Mouse (Mus musculus): ENCODE results near the gene Rnf2. TPM values are rescaled to one million over a fixed set of nuclear protein-coding genes. Genes with fewer than 3 reads are reported as not detected.

Gene Rnf2
- polyA plus RNA-seq, 1 experiment from 2014 or later, result 74.3 TPM

DNA sequence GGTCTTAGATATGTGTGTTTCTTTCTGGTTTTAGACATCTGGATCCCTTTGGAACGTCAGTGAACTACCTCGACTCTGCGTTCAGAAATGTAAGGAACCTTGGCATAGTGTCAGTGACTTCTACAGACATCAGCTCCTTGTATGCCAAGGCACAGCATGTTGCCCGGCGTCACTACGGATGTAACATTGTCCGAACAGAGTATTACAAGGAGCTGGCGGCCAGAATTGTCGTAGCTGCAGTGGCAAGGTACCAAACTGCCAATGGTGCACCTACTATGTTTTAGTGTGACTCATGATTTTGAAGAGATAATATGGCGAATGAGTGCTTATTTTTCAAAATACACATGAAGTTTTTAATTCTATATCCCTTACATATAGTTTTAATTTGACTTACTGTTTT lies 50.9 kb downstream of the Rnf2 start:
- H3K9me3 ChIP-seq (replicated peaks; ENCODE audit: low read length), result no peaks in the 10 kb centered on the region
- TF ChIP-seq CTCF (IDR thresholded peaks at IDR 0.05; ENCODE audit: low read depth), result no peak
- 94% methylated on average over 10 of the region's 10 CpGs for WGBS
- no peak overlapping the region for H3K4me2 ChIP-seq (ENCODE audit: low read length)
- no peaks in the 10 kb centered on the region for H3K27me3 ChIP-seq (ENCODE audit: insufficient read depth, low read length)
- H3K27ac ChIP-seq, result no peak overlapping the region
- no peak for DNase-seq (ENCODE audit: low spot score)
- peaks cover 56% of the 10 kb centered on the region for H3K36me3 ChIP-seq (ENCODE audit: insufficient read depth, low read length)
- H3K9ac ChIP-seq (ENCODE audit: low read depth, low read length), result no peak overlapping the region
- no peak overlapping the region for H3K4me3 ChIP-seq (replicated peaks; ENCODE audit: low read depth, low read length)
- ATAC-seq (replicated peaks; ENCODE audit: low FRiP score, low read depth), result no peak
- no peaks in the 10 kb centered on the region for H3K4me1 ChIP-seq (replicated peaks; ENCODE audit: insufficient read depth, low read length)

DNA sequence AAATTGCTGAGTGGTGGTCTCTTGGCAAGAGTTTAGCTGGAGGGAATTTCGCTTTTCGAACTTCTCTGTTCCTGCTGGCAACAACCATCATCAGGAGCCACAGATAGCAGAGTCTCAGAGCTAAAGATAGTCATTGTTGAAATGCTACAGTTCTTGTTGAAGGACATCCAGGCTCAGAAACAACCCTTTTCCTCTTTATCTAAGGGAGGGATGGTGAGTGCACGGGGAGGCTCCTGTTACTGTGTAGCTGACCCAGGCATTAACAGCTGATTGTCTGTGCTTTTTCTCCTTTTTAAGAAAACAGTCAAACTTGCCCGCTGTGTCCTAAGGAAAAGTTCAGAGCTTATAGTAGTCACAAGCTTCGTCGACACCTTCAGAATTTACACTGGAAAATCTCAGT lies 65.3 kb downstream of the Rnf2 start:
- ATAC-seq (replicated peaks; ENCODE audit: low FRiP score, low read depth) (no peak), DNase-seq (ENCODE audit: low spot score) (no peak)
- Histone ChIP-seq H3K27me3 (ENCODE audit: insufficient read depth, low read length) (no peaks in the 10 kb centered on the region), H3K9me3 (replicated peaks; ENCODE audit: low read length) (no peaks in the 10 kb centered on the region), H3K9ac (ENCODE audit: low read depth, low read length) (no peak overlapping the region), H3K4me2 (ENCODE audit: low read length) (no peak overlapping the region), H3K4me3 (replicated peaks; ENCODE audit: low read depth, low read length) (no peak overlapping the region), H3K27ac (no peak overlapping the region), H3K4me1 (replicated peaks; ENCODE audit: insufficient read depth, low read length) (no peaks in the 10 kb centered on the region), H3K36me3 (ENCODE audit: insufficient read depth, low read length) (peaks cover 40% of the 10 kb centered on the region)
- 91% methylated on average over 6 of the region's 6 CpGs for WGBS
- no peak for TF ChIP-seq CTCF (IDR thresholded peaks at IDR 0.05; ENCODE audit: low read depth)

DNA sequence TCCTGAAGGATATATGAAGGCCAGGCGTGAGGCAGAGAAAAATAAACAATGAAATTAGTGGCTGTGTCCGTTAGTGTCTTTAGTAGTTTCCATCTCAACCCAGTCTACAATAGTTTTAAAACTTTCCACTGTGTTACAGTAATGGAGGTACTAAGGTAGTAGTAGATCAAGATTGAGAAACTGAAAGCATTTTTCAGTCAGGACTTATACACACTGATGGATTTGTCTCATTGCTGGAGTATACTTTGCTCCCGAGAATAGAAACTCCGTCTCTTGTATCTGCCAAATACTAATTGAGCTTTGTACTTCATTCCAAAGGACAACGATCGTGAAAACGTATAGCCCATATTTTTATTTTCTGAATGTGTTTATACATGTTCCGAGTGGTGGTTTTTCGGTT lies 71.4 kb downstream of the Rnf2 start:
- no peak for ATAC-seq (replicated peaks; ENCODE audit: low FRiP score, low read depth)
- peak overlapping the region; percentile 79 for H3K4me3 ChIP-seq (replicated peaks; ENCODE audit: low read depth, low read length)

DNA sequence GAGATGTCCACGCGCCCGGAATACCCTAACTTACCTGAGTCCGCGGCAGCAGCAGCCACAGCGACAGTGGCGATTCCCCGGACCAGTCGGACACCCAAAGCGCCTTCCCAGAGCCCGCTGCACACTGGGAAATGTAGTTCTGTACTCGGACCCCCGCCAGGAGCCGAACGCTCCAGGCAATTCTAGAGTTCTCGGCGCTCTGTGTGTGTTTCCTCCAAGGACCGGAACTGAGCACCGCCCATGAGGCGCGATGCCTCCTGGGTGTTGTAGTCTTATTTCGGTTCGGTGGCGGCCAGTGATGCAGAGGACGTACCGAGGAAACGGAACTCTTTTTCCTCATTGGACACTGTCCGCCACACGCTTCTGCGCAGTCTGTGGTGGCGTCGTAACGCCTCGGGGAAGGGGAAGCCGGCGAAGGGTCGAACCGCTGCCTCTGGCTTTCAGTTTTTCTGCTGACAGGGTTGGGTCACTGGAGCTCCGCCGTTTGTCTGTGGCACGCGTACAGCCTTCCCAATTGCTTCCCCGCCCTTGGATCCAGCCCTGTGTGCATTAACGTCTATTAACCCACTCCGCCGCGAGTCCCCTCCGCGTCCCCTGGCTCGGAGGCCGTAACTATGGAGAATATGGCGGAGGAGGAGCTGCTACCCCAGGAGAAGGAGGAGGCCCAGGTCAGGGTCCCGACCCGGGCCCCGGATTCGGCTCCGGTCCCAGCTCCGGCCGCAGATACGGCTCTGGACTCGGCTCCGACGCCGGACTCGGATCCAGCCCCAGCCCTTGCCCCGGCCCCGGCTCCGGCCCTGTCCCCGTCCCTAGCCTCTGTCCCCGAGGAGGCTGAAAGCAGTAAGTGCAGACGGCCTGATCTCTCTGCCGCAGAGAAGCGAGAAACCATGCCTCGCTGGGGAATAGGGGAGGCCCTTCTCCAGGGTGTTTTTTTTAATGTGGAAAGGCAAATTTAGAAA lies 72.2 kb downstream of the Rnf2 start, which contains the start of the genes Swt1 and Trmt1l:
Swt1 (minus strand) TSS at position 193 of the 959 bp plus-strand sequence.
Trmt1l (plus strand) TSS at position 280 of the 959 bp plus-strand sequence.
- Histone ChIP-seq H3K27ac (peak within 1 kb of the TSS; percentile 97), H3K36me3 (ENCODE audit: insufficient read depth, low read length) (no peaks in the 10 kb centered on the region), H3K9ac (ENCODE audit: low read depth, low read length) (peak within 1 kb of the TSS; percentile 88), H3K4me3 (replicated peaks; ENCODE audit: low read depth, low read length) (peak within 1 kb of the TSS; percentile 79), H3K9me3 (replicated peaks; ENCODE audit: low read length) (no peaks in the 10 kb centered on the region), H3K4me2 (ENCODE audit: low read length) (peak within 1 kb of the TSS; percentile 59), H3K27me3 (ENCODE audit: insufficient read depth, low read length) (no peaks in the 10 kb centered on the region), H3K4me1 (replicated peaks; ENCODE audit: insufficient read depth, low read length) (peaks cover 6% of the 10 kb centered on the region; the same call in 1 of the 2 replicates)
- under 1% methylated on average over 74 of the region's 74 CpGs for WGBS
- peak; percentile 99 for ATAC-seq (replicated peaks; ENCODE audit: low FRiP score, low read depth)
- no peak for TF ChIP-seq CTCF (IDR thresholded peaks at IDR 0.05; ENCODE audit: low read depth)
- DNase-seq (ENCODE audit: low spot score), result peak; percentile 100

More for the DNA sequence above, 71.4 kb downstream of the Rnf2 start:
- Histone ChIP-seq H3K4me2 (ENCODE audit: low read length) (peak overlapping the region; percentile 59), H3K27ac (peak overlapping the region; percentile 97), H3K9ac (ENCODE audit: low read depth, low read length) (peak overlapping the region; percentile 88), H3K9me3 (replicated peaks; ENCODE audit: low read length) (no peaks in the 10 kb centered on the region), H3K4me1 (replicated peaks; ENCODE audit: insufficient read depth, low read length) (peaks cover 6% of the 10 kb centered on the region; the same call in 1 of the 2 replicates), H3K27me3 (ENCODE audit: insufficient read depth, low read length) (no peaks in the 10 kb centered on the region), H3K36me3 (ENCODE audit: insufficient read depth, low read length) (0 out of 2 replicates have a peak, but pooled peaks cover 2% of the 10 kb centered on the region)
- no peak for TF ChIP-seq CTCF (IDR thresholded peaks at IDR 0.05; ENCODE audit: low read depth)
- peak; percentile 40 for DNase-seq (ENCODE audit: low spot score)
- WGBS, result 26% methylated on average over 9 of the region's 9 CpGs

DNA sequence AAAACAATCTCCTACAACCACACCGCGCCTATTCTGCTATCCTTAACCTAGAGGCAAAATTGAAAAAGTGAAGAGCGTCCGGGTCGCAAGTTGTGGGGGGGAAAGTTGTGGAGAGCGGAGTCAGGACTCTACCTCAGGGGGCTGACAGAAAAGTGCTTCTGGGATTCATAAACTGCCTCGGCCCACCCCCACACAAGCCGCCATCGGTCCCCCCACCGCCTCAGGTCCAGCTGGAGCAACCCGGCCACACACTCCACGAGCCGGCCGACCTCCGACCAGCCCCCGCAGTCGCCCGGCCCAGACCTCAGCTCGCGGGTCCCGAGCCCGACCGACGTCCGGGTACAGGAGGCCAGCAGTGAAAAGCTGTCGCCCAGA lies 72.9 kb downstream of the Rnf2 start:
- Histone ChIP-seq H3K4me3 (replicated peaks; ENCODE audit: low read depth, low read length) (peak overlapping the region; percentile 79), H3K36me3 (ENCODE audit: insufficient read depth, low read length) (no peaks in the 10 kb centered on the region), H3K9me3 (replicated peaks; ENCODE audit: low read length) (no peaks in the 10 kb centered on the region), H3K4me2 (ENCODE audit: low read length) (peak overlapping the region; percentile 59), H3K27ac (peak overlapping the region; percentile 83), H3K27me3 (ENCODE audit: insufficient read depth, low read length) (no peaks in the 10 kb centered on the region), H3K4me1 (replicated peaks; ENCODE audit: insufficient read depth, low read length) (peaks cover 6% of the 10 kb centered on the region; the same call in 1 of the 2 replicates), H3K9ac (ENCODE audit: low read depth, low read length) (peak overlapping the region; percentile 72)
- DNase-seq (ENCODE audit: low spot score) (peak; percentile 58), ATAC-seq (replicated peaks; ENCODE audit: low FRiP score, low read depth) (peak; percentile 58)
- 0% methylated on average over 26 of the region's 26 CpGs for WGBS
- TF ChIP-seq CTCF (IDR thresholded peaks at IDR 0.05; ENCODE audit: low read depth), result no peak

- Histone ChIP-seq H3K9ac (ENCODE audit: low read depth, low read length) (peak overlapping the region; percentile 14; the same call in 1 of the 2 replicates), H3K27ac (peak overlapping the region; percentile 83), H3K4me1 (replicated peaks; ENCODE audit: insufficient read depth, low read length) (peaks cover 6% of the 10 kb centered on the region; the same call in 1 of the 2 replicates), H3K36me3 (ENCODE audit: insufficient read depth, low read length) (0 out of 2 replicates have a peak, but pooled peaks cover 4% of the 10 kb centered on the region), H3K4me3 (replicated peaks; ENCODE audit: low read depth, low read length) (peak overlapping the region; percentile 79), H3K4me2 (ENCODE audit: low read length) (peak overlapping the region; percentile 59), H3K27me3 (ENCODE audit: insufficient read depth, low read length) (no peaks in the 10 kb centered on the region), H3K9me3 (replicated peaks; ENCODE audit: low read length) (no peaks in the 10 kb centered on the region)
- WGBS, result 16% methylated on average over 7 of the region's 7 CpGs
- DNase-seq (ENCODE audit: low spot score) (peak; percentile 26), ATAC-seq (replicated peaks; ENCODE audit: low FRiP score, low read depth) (no peak)
- no peak for TF ChIP-seq CTCF (IDR thresholded peaks at IDR 0.05; ENCODE audit: low read depth)
Measured at GRCm38 (mm10) chr1:151426947-151427600, 73.7 kb downstream of the Rnf2 start.
